Mouse (Mus musculus) adrenal gland, adult 8-10 months (tissue): ENCODE results near the gene Gbp8. TPM values are rescaled to one million over a fixed set of nuclear protein-coding genes. Genes with fewer than 3 reads are reported as not detected.
"Not testable (repeated sequence)": the region's sequence is repeated elsewhere in the genome, so short reads cannot be mapped to it uniquely, and the experiment has no call there.

ENCODE experiments used
- DNase-seq: peaks from one replicate; pipeline ENCODE4 v3.0.0; 2022
- total RNA-seq, 4 experiments: library from RNA; stranded (reverse); gene quantifications; 2 replicates each; pipeline ENCODE4 v1.2.4; 2022

The Gbp8 gene
- total RNA-seq, 4 experiments from 2014 or later = 0.70 to 1.9 (median 1.3) TPM

- DNase-seq = no peak
Measured at GRCm38 (mm10) chr5:105055279-105055678, 84.1 kb downstream of the Gbp8 start.

GRCm38 (mm10) chr5:105053471-105054169 lies 85.7 kb downstream of the Gbp8 start:
- not testable (repeated sequence) for DNase-seq

GRCm38 (mm10) chr5:105032362-105032761 lies 107.0 kb downstream of the Gbp8 start:
- peak; percentile 65 for DNase-seq

- DNase-seq = no peak
Measured at GRCm38 (mm10) chr5:105012551-105012950, 126.8 kb downstream of the Gbp8 start.

- DNase-seq = no peak
Measured at GRCm38 (mm10) chr5:105011570-105011969, 127.8 kb downstream of the Gbp8 start.

GRCm38 (mm10) chr5:105010376-105010775 lies 129.0 kb downstream of the Gbp8 start:
- DNase-seq = no peak

- no peak for DNase-seq
Measured at GRCm38 (mm10) chr5:104989411-104989810, 149.9 kb downstream of the Gbp8 start.

GRCm38 (mm10) chr5:104988000-104988399 lies 151.3 kb downstream of the Gbp8 start:
- no peak for DNase-seq

GRCm38 (mm10) chr5:104986706-104987105 lies 152.6 kb downstream of the Gbp8 start:
- DNase-seq = peak; percentile 11

- DNase-seq = no peak
Measured at GRCm38 (mm10) chr5:104982535-104982934, 156.8 kb downstream of the Gbp8 start, which contains the start of gene Abcg3. Gene Abcg3, minus strand, starts transcription at chr5:104982718.

GRCm38 (mm10) chr5:104979040-104979513 lies 160.3 kb downstream of the Gbp8 start:
- no peak for DNase-seq

Other genes with a start within 250 kb of the Gbp8 start
- gene Abcg3, start 156.8 kb downstream of the Gbp8 start, total RNA-seq = 1 to 10 TPM in 2 of 4 experiments, under 1 TPM in 2; 0.42 to 2.0 (median 1.2) TPM
- gene Gbp9, start within 50 bp of the Gbp8 start, total RNA-seq = 10 to 100 TPM in 2 of 4 experiments, 1 to 10 TPM in 2; 6.2 to 13.3 (median 8.8) TPM
- 1 to 10 TPM; 4.1 to 7.1 (median 5.6) TPM for gene Gbp4, start within 50 bp of the Gbp8 start, total RNA-seq
- gene Gbp10, start 100.0 kb upstream of the Gbp8 start, total RNA-seq = 1 to 10 TPM in 1 of 4 experiments, under 1 TPM in 1, not detected in 2; 0.24 to 1.5 TPM
- gene Gm43302, start 154.2 kb upstream of the Gbp8 start, total RNA-seq = under 1 TPM in 1 of 4 experiments, not detected in 3; 0.24 TPM
- gene Gbp6, start 154.2 kb upstream of the Gbp8 start, total RNA-seq = 10 to 100 TPM in 3 of 4 experiments, 1 to 10 TPM in 1; 7.2 to 14.1 (median 10.9) TPM